Mouse (Mus musculus) limb, embryonic 14.5 days (tissue): Measurements from ENCODE around the gene Washc3. TPM values are rescaled to one million over a fixed set of nuclear protein-coding genes. Genes with fewer than 3 reads are reported as not detected.

Source experiments
- ATAC-seq: fragments of 200-750 bp; cut with Nextera tagmentation; 2 replicates; pipeline ENCODE4 v1.8.0; 2017; ENCODE audit warnings: low read depth, moderate number of reproducible peaks, moderate TSS enrichment; ENCODE audit not compliant: low FRiP score
- DNase-seq: peaks from one replicate; pipeline ENCODE4 v3.0.0-alpha.2; 2015; ENCODE audit warnings: low spot score
- H3K27ac ChIP-seq: fragments of 300-500 bp; sonication (generic); replicated peaks from 2 replicates; pipeline ENCODE4 v1.5.1; 2014; ENCODE audit warnings: low read depth, mild to moderate bottlenecking, low read length, moderate library complexity, mixed read lengths
- H3K27me3 ChIP-seq: fragments of 300-500 bp; sonication (generic); 2 replicates; pipeline ENCODE4 v1.6.1; 2014; ENCODE audit warnings: low read length, mixed read lengths; ENCODE audit not compliant: control insufficient read depth, insufficient read depth
- H3K36me3 ChIP-seq: fragments of 300-500 bp; sonication (generic); 2 replicates; pipeline ENCODE4 v1.6.1; 2014; ENCODE audit warnings: mild to moderate bottlenecking, low read length, moderate library complexity, mixed read lengths; ENCODE audit not compliant: control insufficient read depth, insufficient read depth
- H3K4me1 ChIP-seq: fragments of 300-500 bp; sonication (generic); 2 replicates; pipeline ENCODE4 v1.6.1; 2014; ENCODE audit warnings: antibody characterized with exemption, low read length, mixed read lengths; ENCODE audit not compliant: control insufficient read depth, insufficient read depth
- H3K4me2 ChIP-seq: fragments of 300-500 bp; sonication (generic); replicated peaks from 2 replicates; pipeline ENCODE4 v1.6.1; 2014; ENCODE audit warnings: low read depth, mild to moderate bottlenecking, low read length, moderate library complexity; ENCODE audit not compliant: severe bottlenecking
- H3K4me3 ChIP-seq: fragments of 300-500 bp; sonication (generic); replicated peaks from 2 replicates; pipeline ENCODE4 v1.5.1; 2014; ENCODE audit warnings: low read length
- H3K9ac ChIP-seq: fragments of 300-500 bp; sonication (generic); 2 replicates; pipeline ENCODE4 v1.6.1; 2014; ENCODE audit warnings: mild to moderate bottlenecking, low read depth, low read length, moderate library complexity; ENCODE audit not compliant: severe bottlenecking
- H3K9me3 ChIP-seq: fragments of 300-500 bp; sonication (generic); 2 replicates; pipeline ENCODE4 v1.6.1; 2016; ENCODE audit warnings: low read length; ENCODE audit not compliant: control insufficient read depth
- POLR2A ChIP-seq: fragments of 200-500 bp; IDR thresholded peaks from 2 replicates; pipeline ENCODE4 v1.8.0; 2012; ENCODE audit warnings: inconsistent platforms, mild to moderate bottlenecking, moderate library complexity, borderline replicate concordance; ENCODE audit not compliant: insufficient read depth, insufficient read length; ENCODE audit errors: extremely low read depth
- WGBS: fragments of 180-500 bp; shearing (Covaris S2); extraction: QIAGEN DNeasy Blood & Tissue Kit; methylation state at CpG from one replicate; pipeline ENCODE4 v1.1.7; 2014; 5-methylcytosine and 5-hydroxymethylcytosine counted together
- polyA plus RNA-seq, 2 experiments: library from polyadenylated mRNA; depleted of rRNA in 1 of 2; stranded (reverse) in 1 of 2; unstranded in 1 of 2; fragments of >200 nt; fragmentation: Nextera tagmentation in 1 of 2; extraction: Ambion mirVana in 1 of 2; gene quantifications; 2 replicates each; pipeline versions ENCODE4 v1.2.1 to v1.2.3; 2012 to 2014

Washc3 gene
- polyA plus RNA-seq, 2 experiments: 27.4 to 55.9 TPM

GRCm38 (mm10) chr10:88167438-88168077 lies 33.3 kb upstream of the Washc3 start:
- Histone ChIP-seq H3K4me2 (no peak overlapping the region), H3K4me1 (no peaks in the 10 kb centered on the region), H3K27me3 (no peaks in the 10 kb centered on the region), H3K27ac (no peak overlapping the region), H3K4me3 (no peak overlapping the region), H3K9me3 (no peaks in the 10 kb centered on the region), H3K9ac (no peak overlapping the region), H3K36me3 (0 out of 2 replicates have a peak, but pooled peaks cover 3% of the 10 kb centered on the region)
- ATAC-seq (no peak), DNase-seq (no peak)
- 83% methylated on average over 7 of the region's 7 CpGs for WGBS
- TF ChIP-seq POLR2A: no peak

GRCm38 (mm10) chr10:88200541-88200940 lies 352 bp upstream of the Washc3 start:
- Histone ChIP-seq H3K36me3 (peaks cover 5% of the 10 kb centered on the region; the same call in 1 of the 2 replicates), H3K9ac (peak overlapping the region; percentile 71; the same call in 1 of the 2 replicates), H3K27me3 (no peaks in the 10 kb centered on the region), H3K27ac (no peak overlapping the region), H3K4me1 (peaks cover 5% of the 10 kb centered on the region), H3K4me2 (peak overlapping the region; percentile 61; the same call in 1 of the 2 replicates), H3K9me3 (no peaks in the 10 kb centered on the region), H3K4me3 (peak overlapping the region; percentile 58)
- ATAC-seq (peak; percentile 75), DNase-seq (no peak)
- TF ChIP-seq POLR2A: no peak
- WGBS: 17% methylated on average over 4 of the region's 4 CpGs

DNA sequence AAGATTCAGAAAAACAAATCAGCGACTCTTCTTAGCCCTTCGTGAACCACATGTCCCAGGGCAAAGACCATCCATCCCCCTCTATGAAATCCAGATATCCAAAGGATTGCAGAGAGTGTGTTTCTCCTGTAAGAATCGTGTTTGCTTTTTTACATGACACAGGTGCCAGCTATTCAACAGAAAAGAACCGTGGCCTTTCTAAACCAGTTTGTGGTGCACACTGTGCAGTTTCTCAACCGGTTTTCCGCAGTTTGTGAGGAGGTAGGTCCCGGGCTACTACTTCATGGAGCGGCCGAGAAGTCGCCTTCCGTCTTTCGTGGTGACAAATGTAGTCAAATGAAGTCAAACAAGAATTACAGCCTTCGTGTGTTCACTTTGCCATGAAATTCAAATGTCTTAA lies 757 bp downstream of the Washc3 start:
- no peak overlapping the region; the same call in 1 of the 2 replicates for H3K27ac ChIP-seq

DNA sequence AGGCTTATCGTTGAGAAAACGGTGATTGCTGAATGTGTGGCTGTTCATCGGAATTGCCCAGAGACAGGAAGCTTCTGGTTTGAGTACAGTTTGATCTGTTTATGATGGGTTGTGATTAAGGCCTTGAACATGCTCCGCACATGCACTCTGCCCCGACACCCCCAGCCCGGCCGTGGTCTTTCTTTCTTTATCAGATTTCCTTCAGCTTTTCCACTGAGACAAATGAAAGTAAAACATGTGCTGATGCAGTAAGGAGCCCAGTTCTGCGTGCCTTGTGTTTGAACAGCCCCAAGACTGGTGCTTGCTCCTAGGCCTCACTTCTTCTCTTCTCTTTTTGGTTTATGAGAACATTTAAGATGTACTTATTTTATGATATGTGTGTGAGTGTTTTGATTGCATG lies 1.7 kb downstream of the Washc3 start:
- H3K27me3 ChIP-seq: no peaks in the 10 kb centered on the region
- TF ChIP-seq POLR2A: no peak
- no peak for DNase-seq
- no peak overlapping the region for H3K27ac ChIP-seq
- H3K36me3 ChIP-seq: peaks cover 5% of the 10 kb centered on the region; the same call in 1 of the 2 replicates
- H3K4me3 ChIP-seq: no peak overlapping the region
- no peak overlapping the region for H3K9ac ChIP-seq
- no peaks in the 10 kb centered on the region for H3K9me3 ChIP-seq
- no peak for ATAC-seq
- WGBS: 94% methylated on average over 8 of the region's 8 CpGs
- peaks cover 5% of the 10 kb centered on the region for H3K4me1 ChIP-seq
- no peak overlapping the region for H3K4me2 ChIP-seq

More for the DNA sequence above, 757 bp downstream of the Washc3 start:
- H3K36me3 ChIP-seq: peaks cover 5% of the 10 kb centered on the region; the same call in 1 of the 2 replicates
- peak overlapping the region; percentile 58 for H3K4me3 ChIP-seq
- ATAC-seq (no peak), DNase-seq (no peak)
- H3K4me2 ChIP-seq: peak overlapping the region; percentile 61
- no peak for TF ChIP-seq POLR2A
- no peaks in the 10 kb centered on the region for H3K27me3 ChIP-seq
- WGBS: 79% methylated on average over 13 of the region's 13 CpGs
- H3K4me1 ChIP-seq: peaks cover 5% of the 10 kb centered on the region
- H3K9ac ChIP-seq: peak overlapping the region; percentile 71
- no peaks in the 10 kb centered on the region for H3K9me3 ChIP-seq

DNA sequence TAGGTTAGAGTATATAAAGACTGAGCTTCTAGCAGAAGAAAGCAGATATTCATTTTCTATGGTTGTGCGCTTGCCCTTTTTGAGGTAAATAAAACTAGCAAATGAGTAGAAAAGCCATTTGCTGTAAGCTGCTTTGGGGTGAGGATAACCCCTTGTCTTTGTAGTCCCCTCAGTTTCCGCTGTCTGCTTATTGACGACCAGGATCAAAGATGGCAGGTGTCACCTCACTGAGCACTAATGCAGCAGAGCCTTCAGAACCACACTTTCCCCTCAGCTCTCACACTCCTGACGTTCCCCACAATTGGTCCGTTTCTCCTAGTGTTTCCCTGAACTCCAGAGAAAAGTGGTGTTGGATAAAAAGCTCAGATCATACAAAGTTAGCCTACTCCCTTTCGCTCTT lies 2.3 kb downstream of the Washc3 start:
- no peak for DNase-seq
- Histone ChIP-seq H3K27me3 (no peaks in the 10 kb centered on the region), H3K9me3 (no peaks in the 10 kb centered on the region), H3K9ac (no peak overlapping the region), H3K4me1 (peaks cover 5% of the 10 kb centered on the region), H3K4me2 (no peak overlapping the region), H3K36me3 (peaks cover 8% of the 10 kb centered on the region; the same call in 1 of the 2 replicates), H3K4me3 (no peak overlapping the region), H3K27ac (no peak overlapping the region)
- no peak for ATAC-seq
- 89% methylated on average over 6 of the region's 6 CpGs for WGBS
- TF ChIP-seq POLR2A: no peak

DNA sequence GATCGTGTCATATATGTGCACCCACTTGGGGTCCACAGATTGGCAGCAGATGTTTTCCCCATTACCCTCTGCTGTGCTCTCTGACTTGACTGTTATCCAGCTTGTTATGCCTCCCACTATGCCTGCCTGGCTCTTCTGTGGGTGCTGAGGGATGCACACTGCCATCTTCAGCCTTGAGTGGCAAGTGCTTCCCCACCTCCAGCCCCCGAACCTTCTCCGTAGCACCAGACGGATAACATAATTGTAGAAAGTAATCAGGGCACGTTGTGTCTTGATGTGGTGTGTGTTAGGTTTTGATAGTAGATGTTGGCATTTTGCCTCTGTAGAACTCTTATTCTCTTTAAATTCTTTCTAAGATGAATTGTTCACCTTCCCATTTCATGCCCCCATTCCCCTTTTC lies 11.8 kb downstream of the Washc3 start:
- 86% methylated on average over 5 of the region's 5 CpGs for WGBS
- TF ChIP-seq POLR2A: no peak
- H3K9me3 ChIP-seq: no peaks in the 10 kb centered on the region
- H3K4me2 ChIP-seq: no peak overlapping the region
- no peak overlapping the region for H3K4me3 ChIP-seq
- no peaks in the 10 kb centered on the region for H3K4me1 ChIP-seq
- H3K9ac ChIP-seq: no peak overlapping the region
- no peak overlapping the region for H3K27ac ChIP-seq
- peaks cover 7% of the 10 kb centered on the region; the same call in 1 of the 2 replicates for H3K36me3 ChIP-seq
- ATAC-seq: no peak
- no peak for DNase-seq
- no peaks in the 10 kb centered on the region for H3K27me3 ChIP-seq
